Mouse (Mus musculus) hindbrain, embryonic 16.5 days (tissue): ENCODE results near the gene Tead1. TPM values are rescaled to one million over a fixed set of nuclear protein-coding genes. Genes with fewer than 3 reads are reported as not detected.
A peak's percentile ranks its signal among the peaks of the same experiment; 100 is the strongest.

ENCODE experiments used
- ATAC-seq: fragments of 200-750 bp; cut with Nextera tagmentation; 2 replicates; pipeline ENCODE4 v1.8.0; 2017; ENCODE audit warnings: moderate TSS enrichment, moderate library complexity
- H3K27ac ChIP-seq: fragments of 300-500 bp; sonication (generic); 2 replicates; pipeline ENCODE4 v1.5.1; 2014; ENCODE audit warnings: low read depth, mild to moderate bottlenecking, control low read depth, low read length, moderate library complexity
- H3K27me3 ChIP-seq: fragments of 300-500 bp; sonication (generic); replicated peaks from 2 replicates; pipeline ENCODE4 v1.6.1; 2014; ENCODE audit warnings: low read length; ENCODE audit not compliant: control insufficient read depth, insufficient read depth
- H3K36me3 ChIP-seq: fragments of 300-500 bp; sonication (generic); 2 replicates; pipeline ENCODE4 v1.6.1; 2014; ENCODE audit warnings: mild to moderate bottlenecking, low read length, moderate library complexity, mixed read lengths; ENCODE audit not compliant: control insufficient read depth, insufficient read depth
- H3K4me1 ChIP-seq: fragments of 300-500 bp; sonication (generic); 2 replicates; pipeline ENCODE4 v1.6.1; 2014; ENCODE audit warnings: low read depth, low read length; ENCODE audit not compliant: control insufficient read depth, insufficient read depth
- H3K4me2 ChIP-seq: fragments of 300-500 bp; sonication (generic); 2 replicates; pipeline ENCODE4 v1.6.1; 2014; ENCODE audit warnings: mild to moderate bottlenecking, low read length, control low read depth, moderate library complexity
- H3K4me3 ChIP-seq: fragments of 300-500 bp; sonication (generic); 2 replicates; pipeline ENCODE4 v1.5.1; 2014; ENCODE audit warnings: mild to moderate bottlenecking, low read length, control low read depth, moderate library complexity
- H3K9ac ChIP-seq: fragments of 300-500 bp; sonication (generic); 2 replicates; pipeline ENCODE4 v1.6.1; 2014; ENCODE audit warnings: low read depth, mild to moderate bottlenecking, control low read depth, low read length, moderate library complexity
- H3K9me3 ChIP-seq: fragments of 300-500 bp; sonication (generic); 2 replicates; pipeline ENCODE4 v1.6.1; 2014; ENCODE audit warnings: mild to moderate bottlenecking, low read length, moderate library complexity; ENCODE audit not compliant: control insufficient read depth
- WGBS: fragments of 180-500 bp; shearing (Covaris S2); extraction: QIAGEN DNeasy Blood & Tissue Kit; methylation state at CpG from one replicate; pipeline ENCODE4 v1.1.7; 2014; 5-methylcytosine and 5-hydroxymethylcytosine counted together
- polyA plus RNA-seq: library from polyadenylated mRNA; unstranded; fragments of >200 nt; fragmentation: Nextera tagmentation; extraction: Ambion mirVana; gene quantifications from 2 replicates; pipeline ENCODE4 v1.2.1, GENCODE M21; 2015

Tead1 gene
- polyA plus RNA-seq, 1 experiment from 2014 or later, result 12.1 TPM

- no peak overlapping the region for H3K4me2 ChIP-seq
- H3K9me3 ChIP-seq, result no peaks in the 10 kb centered on the region
Observed at GRCm38 (mm10) chr7:112773601-112774000, 94.5 kb downstream of the Tead1 start.

DNA sequence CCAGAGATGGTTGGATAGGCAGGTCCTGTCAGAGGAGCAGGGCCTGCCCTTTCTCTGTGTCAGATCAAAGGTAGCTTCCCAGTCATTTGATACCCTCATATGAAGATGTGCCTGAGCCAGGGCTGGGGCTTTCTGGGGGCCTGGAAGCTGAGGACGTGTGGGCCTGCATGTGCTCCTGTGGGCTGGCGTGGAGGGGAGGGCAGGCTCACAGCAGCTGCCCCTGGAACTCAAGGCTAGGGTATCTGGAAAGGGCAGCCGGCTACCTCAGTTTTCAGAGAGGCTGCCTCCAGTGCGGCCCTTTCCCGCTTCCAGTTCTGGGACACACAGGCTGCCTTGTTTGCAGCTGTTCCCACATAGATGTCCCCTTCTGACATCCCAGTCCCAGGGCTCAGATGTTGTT lies 96.7 kb downstream of the Tead1 start:
- peaks cover 15% of the 10 kb centered on the region for H3K4me1 ChIP-seq
- H3K4me3 ChIP-seq, result no peak overlapping the region
- H3K27me3 ChIP-seq, result no peaks in the 10 kb centered on the region
- no peak for ATAC-seq
- 60% methylated on average over 5 of the region's 5 CpGs for WGBS
- H3K36me3 ChIP-seq, result no peaks in the 10 kb centered on the region
- H3K4me2 ChIP-seq, result no peak overlapping the region
- H3K9me3 ChIP-seq, result no peaks in the 10 kb centered on the region
- H3K9ac ChIP-seq, result no peak overlapping the region
- H3K27ac ChIP-seq, result peak overlapping the region; percentile 13; the same call in 1 of the 2 replicates

More at GRCm38 (mm10) chr7:112773601-112774000, 94.5 kb downstream of the Tead1 start:
- peaks cover 15% of the 10 kb centered on the region for H3K4me1 ChIP-seq
- H3K9ac ChIP-seq, result no peak overlapping the region
- H3K27ac ChIP-seq, result no peak overlapping the region
- H3K36me3 ChIP-seq, result no peaks in the 10 kb centered on the region
- WGBS, result 92% methylated on average over 4 of the region's 4 CpGs
- no peak overlapping the region for H3K4me3 ChIP-seq
- no peaks in the 10 kb centered on the region for H3K27me3 ChIP-seq
- no peak for ATAC-seq

DNA sequence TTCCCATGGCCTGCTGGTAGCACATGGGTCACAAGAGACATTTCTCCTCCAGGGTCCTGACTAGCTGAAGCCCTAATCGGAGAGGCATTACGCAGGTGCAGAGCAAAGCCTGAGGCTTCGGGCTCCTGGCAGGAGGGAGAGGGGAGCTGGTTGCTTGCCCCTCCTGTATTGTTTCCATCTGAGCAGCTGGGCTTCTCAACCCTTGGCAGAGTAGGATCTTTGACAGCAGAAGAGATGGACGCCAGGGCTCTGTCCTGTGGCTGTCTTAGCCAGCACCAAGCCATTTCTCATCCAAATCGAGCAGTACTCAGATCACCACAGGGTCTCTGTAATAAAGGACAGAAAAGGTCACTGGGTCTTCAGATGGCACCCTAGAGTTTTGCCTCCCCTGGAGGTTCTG lies 97.6 kb downstream of the Tead1 start:
- Histone ChIP-seq H3K9ac (no peak overlapping the region), H3K9me3 (no peaks in the 10 kb centered on the region), H3K4me2 (no peak overlapping the region), H3K4me1 (peaks cover 15% of the 10 kb centered on the region), H3K4me3 (no peak overlapping the region), H3K27me3 (no peaks in the 10 kb centered on the region), H3K36me3 (no peaks in the 10 kb centered on the region), H3K27ac (peak overlapping the region; percentile 36; the same call in 1 of the 2 replicates)
- WGBS, result 45% methylated on average over 5 of the region's 5 CpGs
- peak; percentile 55; the same call in 1 of the 2 replicates for ATAC-seq

GRCm38 (mm10) chr7:112779636-112780035 lies 100.5 kb downstream of the Tead1 start:
- Histone ChIP-seq H3K9ac (no peak overlapping the region), H3K27me3 (no peaks in the 10 kb centered on the region), H3K4me1 (peaks cover 15% of the 10 kb centered on the region), H3K4me3 (no peak overlapping the region), H3K4me2 (no peak overlapping the region), H3K9me3 (no peaks in the 10 kb centered on the region), H3K27ac (no peak overlapping the region), H3K36me3 (no peaks in the 10 kb centered on the region)
- WGBS, result 23% methylated on average over 6 of the region's 6 CpGs
- ATAC-seq, result peak; percentile 81

DNA sequence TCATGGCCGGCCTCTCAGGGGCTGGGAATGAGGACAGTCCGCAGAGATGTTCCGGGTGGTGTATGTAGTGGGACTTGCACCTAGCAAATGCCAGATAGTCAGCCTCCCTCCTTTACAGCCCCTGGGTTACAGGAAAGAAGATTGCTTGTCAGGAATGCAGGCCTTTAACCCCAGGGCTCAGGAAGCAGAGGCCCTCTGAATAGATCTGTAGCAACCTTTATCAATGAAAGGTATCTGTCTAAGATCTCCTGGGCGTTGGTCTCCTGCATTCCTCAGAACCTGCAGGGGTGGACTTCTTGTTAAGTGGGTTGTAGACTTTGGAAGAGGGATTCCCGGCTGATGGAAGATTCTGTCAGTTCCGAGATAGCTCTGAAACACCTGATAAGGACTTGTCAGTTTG lies 101.8 kb downstream of the Tead1 start:
- no peaks in the 10 kb centered on the region for H3K9me3 ChIP-seq
- no peak overlapping the region for H3K4me2 ChIP-seq
- no peak for ATAC-seq
- H3K9ac ChIP-seq, result no peak overlapping the region
- H3K27ac ChIP-seq, result no peak overlapping the region
- 83% methylated on average over 6 of the region's 6 CpGs for WGBS
- no peak overlapping the region for H3K4me3 ChIP-seq
- H3K4me1 ChIP-seq, result peaks cover 13% of the 10 kb centered on the region
- H3K27me3 ChIP-seq, result no peaks in the 10 kb centered on the region
- H3K36me3 ChIP-seq, result no peaks in the 10 kb centered on the region

- no peaks in the 10 kb centered on the region for H3K36me3 ChIP-seq
- WGBS, result 53% methylated on average over 8 of the region's 8 CpGs
- no peak for ATAC-seq
- H3K9ac ChIP-seq, result no peak overlapping the region
- H3K4me3 ChIP-seq, result no peak overlapping the region
- no peak overlapping the region for H3K4me2 ChIP-seq
- no peak overlapping the region for H3K27ac ChIP-seq
- H3K9me3 ChIP-seq, result no peaks in the 10 kb centered on the region
- H3K27me3 ChIP-seq, result no peaks in the 10 kb centered on the region
- H3K4me1 ChIP-seq, result peaks cover 10% of the 10 kb centered on the region
Observed at GRCm38 (mm10) chr7:112781987-112782386, 102.9 kb downstream of the Tead1 start.

GRCm38 (mm10) chr7:112784278-112784677 lies 105.2 kb downstream of the Tead1 start:
- Histone ChIP-seq H3K9me3 (no peaks in the 10 kb centered on the region), H3K4me3 (no peak overlapping the region), H3K27ac (no peak overlapping the region), H3K4me2 (no peak overlapping the region), H3K9ac (no peak overlapping the region), H3K4me1 (peaks cover 27% of the 10 kb centered on the region), H3K36me3 (no peaks in the 10 kb centered on the region), H3K27me3 (no peaks in the 10 kb centered on the region)
- ATAC-seq, result no peak
- WGBS, result 96% methylated on average over 3 of the region's 3 CpGs

- Histone ChIP-seq H3K27ac (no peak overlapping the region), H3K9me3 (no peaks in the 10 kb centered on the region), H3K4me1 (peaks cover 27% of the 10 kb centered on the region), H3K36me3 (no peaks in the 10 kb centered on the region), H3K4me3 (no peak overlapping the region), H3K27me3 (no peaks in the 10 kb centered on the region), H3K4me2 (no peak overlapping the region), H3K9ac (no peak overlapping the region)
- 77% methylated on average over 7 of the region's 7 CpGs for WGBS
- no peak for ATAC-seq
Observed at GRCm38 (mm10) chr7:112785271-112785670, 106.2 kb downstream of the Tead1 start.

DNA sequence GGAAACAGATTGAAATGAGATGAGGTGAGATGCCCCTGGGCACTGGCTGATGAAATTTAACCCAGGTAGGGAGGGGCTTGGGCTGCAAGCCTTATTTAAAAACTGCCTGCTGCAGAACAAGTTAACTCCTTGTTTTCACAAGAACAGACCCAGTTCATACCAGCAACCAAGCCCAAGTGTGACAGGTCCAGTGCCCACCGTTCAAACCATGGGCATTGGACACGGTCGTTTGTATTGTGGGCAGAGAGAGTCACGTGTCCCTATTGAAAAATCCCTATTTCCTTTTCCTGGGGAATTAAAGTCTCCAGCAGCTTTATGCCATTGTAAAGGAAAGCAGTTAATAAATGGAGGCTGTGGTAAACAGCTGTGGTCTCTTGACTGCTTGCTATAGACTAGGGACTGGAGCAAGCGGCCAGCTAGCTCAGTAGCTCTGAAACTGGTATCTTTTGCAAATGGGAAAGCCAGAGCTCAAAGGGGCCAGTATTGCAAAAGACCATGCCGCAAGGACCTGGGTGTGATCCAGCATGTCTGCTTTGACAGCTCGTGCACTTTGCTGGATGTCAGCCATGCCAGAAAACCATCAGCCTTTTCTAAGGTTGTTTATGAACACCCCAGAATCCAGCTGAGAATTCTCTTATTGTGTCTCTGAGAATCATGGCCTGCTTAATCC lies 107.6 kb downstream of the Tead1 start:
- H3K4me1 ChIP-seq, result peaks cover 27% of the 10 kb centered on the region
- no peak overlapping the region for H3K4me3 ChIP-seq
- no peaks in the 10 kb centered on the region for H3K36me3 ChIP-seq
- H3K27ac ChIP-seq, result peak overlapping the region; percentile 9; the same call in 1 of the 2 replicates
- H3K4me2 ChIP-seq, result no peak overlapping the region
- H3K9ac ChIP-seq, result no peak overlapping the region
- 16% methylated on average over 7 of the region's 7 CpGs for WGBS
- ATAC-seq, result peak; percentile 40
- no peaks in the 10 kb centered on the region for H3K27me3 ChIP-seq
- H3K9me3 ChIP-seq, result no peaks in the 10 kb centered on the region
